Mouse (Mus musculus) MEL (cell line): Measurements from ENCODE around the gene Fnbp1l. TPM values are rescaled to one million over a fixed set of nuclear protein-coding genes. Genes with fewer than 3 reads are reported as not detected.
A peak's percentile ranks its signal among the peaks of the same experiment; 100 is the strongest.

Experiments
- DNase-seq: peaks from one replicate; pipeline ENCODE4 v3.0.0; 2011; ENCODE audit warnings: low read depth, low spot score
- H3K27ac ChIP-seq: 2 replicates; pipeline ENCODE4 v1.5.1; 2012; ENCODE audit warnings: low read depth, mild to moderate bottlenecking, control low read depth, low read length, moderate library complexity; ENCODE audit not compliant: control insufficient read depth
- H3K27me3 ChIP-seq, 2 experiments: fragments of 150-350 bp in 1 of 2; sonication (generic) in 1 of 2; 2 replicates each; pipeline ENCODE4 v1.6.1; 2012; ENCODE audit warnings: low read length in 2 of 2, mild to moderate bottlenecking in 2 of 2, improper control_type of control experiment in 1 of 2, moderate library complexity in 1 of 2; ENCODE audit not compliant: insufficient read depth in 2 of 2, control insufficient read depth in 1 of 2
- H3K36me3 ChIP-seq, 2 experiments: 2 replicates each; pipeline ENCODE4 v1.6.1; 2012 to 2014; ENCODE audit warnings: low read length in 2 of 2, improper control_type of control experiment in 1 of 2, inconsistent platforms in 1 of 2, mild to moderate bottlenecking in 1 of 2; ENCODE audit not compliant: insufficient read depth in 2 of 2, control insufficient read depth in 1 of 2
- H3K4me1 ChIP-seq, 2 experiments: fragments of 150-350 bp in 1 of 2; sonication (generic) in 1 of 2; 2 replicates each; pipeline ENCODE4 v1.6.1; 2012; ENCODE audit warnings: low read length in 2 of 2, improper control_type of control experiment in 1 of 2, mild to moderate bottlenecking in 1 of 2; ENCODE audit not compliant: insufficient read depth in 2 of 2, control insufficient read depth in 1 of 2
- H3K4me3 ChIP-seq, 2 experiments: fragments of 150-350 bp in 1 of 2; sonication (generic) in 1 of 2; 2 replicates each; pipeline ENCODE4 v1.5.1; 2012; ENCODE audit warnings: low read depth in 2 of 2, low read length in 2 of 2, mild to moderate bottlenecking in 2 of 2, moderate library complexity in 2 of 2, control low read depth in 1 of 2, improper control_type of control experiment in 1 of 2; ENCODE audit not compliant: control insufficient read depth in 1 of 2, insufficient read depth in 1 of 2
- H3K79me2 ChIP-seq: 2 replicates; pipeline ENCODE4 v1.6.1; 2012; ENCODE audit warnings: mild to moderate bottlenecking, low read length, moderate library complexity; ENCODE audit not compliant: control insufficient read depth, poor library complexity, insufficient read depth
- H3K9ac ChIP-seq: 2 replicates; pipeline ENCODE4 v1.6.1; 2012; ENCODE audit warnings: low read depth, mild to moderate bottlenecking, control low read depth, low read length, moderate library complexity; ENCODE audit not compliant: control insufficient read depth, poor library complexity, severe bottlenecking
- H3K9me3 ChIP-seq: fragments of 150-350 bp; sonication (generic); replicated peaks from 2 replicates; pipeline ENCODE4 v1.6.1; 2012; ENCODE audit warnings: mild to moderate bottlenecking, low read length, improper control_type of control experiment, moderate library complexity; ENCODE audit not compliant: insufficient read depth
- CTCF ChIP-seq, 3 experiments: IDR thresholded peaks in 2 of 3; conservative IDR thresholded peaks in 1 of 3; 2 replicates each; pipeline ENCODE4 v1.5.1; 2011 to 2012; ENCODE audit warnings: low read length in 3 of 3, low read depth in 2 of 3, mild to moderate bottlenecking in 2 of 3, improper control_type of control experiment in 1 of 3, inconsistent platforms in 1 of 3, mixed read lengths in 1 of 3, moderate library complexity in 1 of 3; ENCODE audit not compliant: control insufficient read depth in 1 of 3, insufficient read depth in 1 of 3, poor library complexity in 1 of 3, severe bottlenecking in 1 of 3
- MAFK ChIP-seq: IDR thresholded peaks from 2 replicates; pipeline ENCODE4 v1.6.1; 2011; ENCODE audit warnings: low read depth, mild to moderate bottlenecking, low read length, improper control_type of control experiment, borderline replicate concordance
- MYB ChIP-seq: IDR thresholded peaks from 2 replicates; pipeline ENCODE4 v1.6.1; 2011; ENCODE audit warnings: mild to moderate bottlenecking, low read depth, low read length, improper control_type of control experiment
- MYC ChIP-seq: IDR thresholded peaks from 2 replicates; pipeline ENCODE4 v1.6.1; 2011; ENCODE audit warnings: low read depth, mild to moderate bottlenecking, low read length, improper control_type of control experiment, moderate library complexity
- POLR2AphosphoS2 ChIP-seq: IDR thresholded peaks from 2 replicates; pipeline ENCODE4 v1.6.1; 2011; ENCODE audit warnings: low read length, improper control_type of control experiment
- SMC3 ChIP-seq: IDR thresholded peaks from 2 replicates; pipeline ENCODE4 v1.6.1; 2011; ENCODE audit warnings: low read depth, low read length, improper control_type of control experiment
- USF2 ChIP-seq, 2 experiments: IDR thresholded peaks; 2 replicates each; pipeline ENCODE4 v1.6.1; 2011 to 2012; ENCODE audit warnings: improper control_type of control experiment in 2 of 2, low read length in 2 of 2, borderline replicate concordance in 1 of 2, inconsistent platforms in 1 of 2, low read depth in 1 of 2, mild to moderate bottlenecking in 1 of 2; ENCODE audit not compliant: insufficient read depth in 1 of 2
- ZMIZ1 ChIP-seq: IDR thresholded peaks from 2 replicates; pipeline ENCODE4 v1.6.1; 2012; ENCODE audit warnings: low read depth, mild to moderate bottlenecking, inconsistent platforms, low read length, improper control_type of control experiment, moderate library complexity
- ZNF384 ChIP-seq: IDR thresholded peaks from 2 replicates; pipeline ENCODE4 v1.6.1; 2012; ENCODE audit warnings: low read depth, mild to moderate bottlenecking, inconsistent platforms, low read length, improper control_type of control experiment
- polyA plus RNA-seq, 2 experiments: library from polyadenylated mRNA; stranded (reverse) in 1 of 2; unstranded in 1 of 2; fragments of >175 nt in 1 of 2; fragments of >200 nt in 1 of 2; gene quantifications; 2 replicates each; pipeline versions ENCODE4 v1.2.1 to v1.2.4; 2012; ENCODE audit warnings: low replicate concordance in 2 of 2, low read depth in 1 of 2; ENCODE audit not compliant: insufficient read length in 2 of 2, insufficient read depth in 1 of 2, missing spikeins in 1 of 2
- total RNA-seq: library from RNA; depleted of rRNA; stranded (reverse); fragments of 300-350 nt; gene quantifications from 2 replicates; pipeline ENCODE4 v1.2.3, GENCODE M21; 2012

Gene Fnbp1l
- total and polyA plus RNA-seq, 3 experiments, result not detected

DNA sequence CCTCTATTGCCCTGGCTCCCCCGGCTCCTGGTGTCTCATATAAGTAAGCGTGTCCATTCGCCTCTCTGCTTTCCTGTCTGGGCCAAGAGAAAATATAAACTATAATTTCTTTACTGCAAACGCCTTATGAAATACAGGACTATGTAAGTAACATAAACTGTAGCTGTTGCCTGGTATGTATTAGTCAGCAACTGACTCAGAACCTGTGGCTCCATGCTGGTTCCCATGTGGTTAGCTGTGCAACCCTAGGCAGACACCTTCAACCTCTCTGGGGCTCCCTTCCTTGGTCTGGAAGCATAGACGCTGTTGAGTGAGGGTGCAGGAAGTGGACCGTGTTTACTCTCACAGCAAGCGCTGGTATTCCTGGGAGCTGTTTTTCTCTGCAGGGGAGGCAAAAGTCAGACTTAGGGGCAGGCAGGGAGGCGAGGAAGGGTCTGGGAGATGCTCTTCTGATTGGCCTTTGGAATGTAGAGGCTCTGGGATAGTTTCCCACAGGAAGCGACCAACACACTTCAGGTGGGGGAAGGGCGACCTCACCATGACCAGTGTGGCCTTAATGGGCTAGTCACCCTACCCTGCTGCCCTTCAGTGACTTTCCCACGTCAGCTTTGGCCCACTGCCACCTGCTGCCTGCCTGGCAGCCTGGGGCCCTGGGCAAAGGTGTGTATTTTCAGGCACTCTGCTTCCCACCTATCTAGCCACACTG lies 109.8 kb downstream of the Fnbp1l start:
- DNase-seq, result no peak
- Histone ChIP-seq H3K4me1 (no peaks in the 10 kb centered on the region), H3K27me3 (no peaks in the 10 kb centered on the region), H3K79me2 (no peaks in the 10 kb centered on the region), H3K9me3 (no peaks in the 10 kb centered on the region), H3K36me3 (no peaks in the 10 kb centered on the region), H3K4me3 (no peak overlapping the region), H3K27ac (no peak overlapping the region), H3K9ac (no peak overlapping the region)
- no peak for TF ChIP-seq MYB
- TF ChIP-seq ZNF384, result no peak
- no peak for TF ChIP-seq USF2 (IDR thresholded peaks at IDR 0.05; ENCODE audit: borderline replicate concordance in 1 of 2, insufficient read depth in 1 of 2, low read depth in 1 of 2, low read length in 2 of 2)
- TF ChIP-seq SMC3, result no peak

DNA sequence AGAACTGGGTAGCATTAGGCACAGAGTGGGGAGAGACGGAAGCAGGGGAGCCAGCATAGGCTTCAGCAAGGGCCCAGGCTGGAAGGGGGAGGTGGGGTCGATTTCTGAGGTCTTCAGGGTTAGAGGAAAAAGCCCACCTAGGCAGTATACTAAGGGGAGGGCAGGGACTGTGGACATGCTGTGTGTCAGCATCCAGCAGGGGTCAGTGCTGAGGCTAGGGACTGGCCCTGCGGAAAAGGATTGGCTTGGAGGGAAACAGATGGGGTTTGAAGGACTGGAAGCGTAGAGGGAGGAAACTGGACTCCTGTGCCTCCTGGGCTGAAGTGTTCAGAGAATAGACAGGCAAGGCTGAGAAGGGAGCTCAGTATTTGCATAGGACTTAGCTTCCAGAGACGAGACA lies 110.4 kb downstream of the Fnbp1l start:
- H3K4me3 ChIP-seq, result no peak overlapping the region
- no peaks in the 10 kb centered on the region for H3K36me3 ChIP-seq
- TF ChIP-seq MAFK (no peak), ZMIZ1 (no peak), MYC (no peak), CTCF (IDR thresholded peaks at IDR 0.05 in 2 of 3, conservative IDR thresholded peaks at IDR 0.05 in 1 of 3; ENCODE audit: control insufficient read depth in 1 of 3, insufficient read depth in 1 of 3, low read depth in 2 of 3, low read length in 3 of 3, poor library complexity in 1 of 3, severe bottlenecking in 1 of 3) (0 out of 6 replicates have a peak, but pooled peaks of 1 of the 3 experiments have one; percentile 5)
- no peaks in the 10 kb centered on the region for H3K79me2 ChIP-seq
- no peaks in the 10 kb centered on the region for H3K27me3 ChIP-seq
- no peaks in the 10 kb centered on the region for H3K4me1 ChIP-seq
- no peak for DNase-seq
- H3K9ac ChIP-seq, result no peak overlapping the region
- no peak overlapping the region for H3K27ac ChIP-seq
- no peaks in the 10 kb centered on the region for H3K9me3 ChIP-seq

DNA sequence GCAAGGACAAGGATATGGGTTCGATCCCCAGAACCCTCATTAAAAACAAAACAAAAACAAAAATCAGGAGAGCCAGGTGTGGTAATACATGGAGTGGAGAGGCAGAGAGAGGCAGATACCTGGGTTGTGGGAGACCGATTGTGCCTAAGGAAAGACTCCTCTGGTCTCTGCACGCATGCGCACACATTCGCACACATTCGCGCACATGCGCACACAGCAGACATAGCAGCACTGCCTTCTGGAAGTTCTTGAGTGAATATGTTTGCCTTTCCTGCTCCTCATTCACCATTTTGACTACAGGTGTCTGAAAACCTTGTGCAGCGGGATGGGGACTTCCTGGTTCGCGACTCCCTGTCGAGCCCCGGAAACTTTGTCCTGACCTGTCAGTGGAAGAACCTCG lies 111.7 kb downstream of the Fnbp1l start:
- Histone ChIP-seq H3K36me3 (no peaks in the 10 kb centered on the region), H3K79me2 (no peaks in the 10 kb centered on the region), H3K4me3 (no peak overlapping the region), H3K9me3 (no peaks in the 10 kb centered on the region), H3K27me3 (no peaks in the 10 kb centered on the region), H3K4me1 (no peaks in the 10 kb centered on the region), H3K9ac (no peak overlapping the region), H3K27ac (no peak overlapping the region)
- TF ChIP-seq POLR2AphosphoS2, result no peak
- no peak for DNase-seq
